Mouse (Mus musculus): ENCODE data around the gene Cenpq.

The Cenpq gene

GRCm38 (mm10) chr17:40934420-40935231 lies at the start of gene Cenpq, which contains the start of gene Mut:
Gene Cenpq (minus strand): TSS chr17:40935047.
Gene Mut (plus strand): TSS chr17:40934685.
- CTCF ChIA-PET = interaction anchor here (0.7 kb wide), 1 partner anchor 17 kb away, joined by 4 read pairs; no protein-coding TSS in a partner anchor

GRCm38 (mm10) chr17:40977914-40978313 lies 43.1 kb upstream of the Cenpq start:
- CTCF ChIA-PET = interaction anchor here (0.7 kb wide), 1 partner anchor 1579 kb away, joined by 5 read pairs; no protein-coding TSS in a partner anchor

DNA sequence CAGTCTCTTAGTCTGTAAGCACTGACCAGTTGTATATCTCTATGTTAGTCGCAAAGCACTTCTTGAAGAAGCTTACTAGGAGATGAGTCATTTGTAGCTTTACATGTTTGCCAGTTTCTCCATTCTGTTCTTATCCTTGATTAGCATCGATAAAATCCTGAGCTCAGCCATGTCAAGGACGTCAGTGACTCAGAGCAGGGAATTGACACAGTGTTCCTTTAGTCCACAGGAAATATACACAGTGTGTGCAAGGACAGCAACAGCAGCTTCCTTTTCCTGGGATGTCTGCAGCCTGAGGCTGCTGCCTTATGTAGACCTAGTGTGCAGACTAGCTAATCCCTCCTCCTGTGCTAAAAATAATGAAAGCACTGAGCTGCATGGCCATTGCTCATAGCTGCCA lies 13.7 kb upstream of the Cenpq start:
- CTCF ChIA-PET = no interaction called here

GRCm38 (mm10) chr17:40933985-40934384 lies 862 bp downstream of the Cenpq start:
- CTCF ChIA-PET = interaction anchor here (0.7 kb wide), 1 partner anchor 17 kb away, joined by 4 read pairs; no protein-coding TSS in a partner anchor

DNA sequence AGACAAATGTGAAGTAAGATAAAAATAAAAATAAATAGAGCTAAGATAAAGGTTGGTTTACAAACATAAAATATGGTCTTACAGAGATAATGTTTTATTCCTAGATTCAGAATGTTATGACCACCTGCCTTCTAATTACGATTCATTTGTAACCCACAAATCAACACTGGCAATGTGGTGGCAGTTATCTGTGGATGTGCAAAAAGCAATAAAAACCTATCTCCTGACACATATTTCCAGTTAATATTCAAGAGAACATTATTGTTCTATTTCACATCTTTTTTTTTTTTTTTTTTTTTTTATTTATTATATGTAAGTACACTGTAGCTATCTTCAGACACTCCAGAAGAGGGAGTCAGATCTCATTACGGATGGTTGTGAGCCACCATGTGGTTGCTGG lies 19.3 kb downstream of the Cenpq start:
- CTCF ChIA-PET = interaction anchor here (0.6 kb wide), 1 partner anchor 528 kb away, joined by 3 read pairs; no protein-coding TSS in a partner anchor

- CTCF ChIA-PET = no interaction called here
These were observed 20.6 kb downstream of the Cenpq start, which contains the start of gene Glyatl3 for GRCm38 (mm10) chr17:40914250-40914649. Gene Glyatl3 (minus strand): TSS chr17:40914350.

DNA sequence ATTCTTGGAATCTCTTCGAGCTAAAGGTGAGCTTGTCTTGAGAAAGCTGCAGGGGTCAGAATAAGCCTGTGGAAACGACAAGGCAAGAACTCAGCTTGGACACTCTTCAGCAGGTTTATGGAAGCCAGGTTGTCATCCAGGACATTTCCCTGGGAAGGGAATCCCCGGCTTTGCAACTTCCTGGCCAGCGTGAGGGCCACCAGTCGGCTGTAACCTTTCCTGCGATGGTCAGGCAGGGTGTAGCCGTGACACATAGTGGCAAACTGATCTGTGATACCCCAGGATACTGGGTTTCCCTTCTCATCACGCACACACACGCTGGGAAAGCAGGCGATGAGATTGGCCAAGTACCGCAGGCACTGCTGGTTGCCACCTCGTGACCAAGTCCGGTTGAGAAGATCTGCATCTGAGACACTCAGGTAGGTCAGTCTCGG lies 30.1 kb downstream of the Cenpq start:
- CTCF ChIA-PET = no interaction called here

- CTCF ChIA-PET = no interaction called here
These were observed 30.7 kb downstream of the Cenpq start for GRCm38 (mm10) chr17:40904056-40904597.

GRCm38 (mm10) chr17:40903345-40903744 lies 31.5 kb downstream of the Cenpq start:
- CTCF ChIA-PET = no interaction called here

- CTCF ChIA-PET = no interaction called here
These were observed 35.0 kb downstream of the Cenpq start for GRCm38 (mm10) chr17:40899783-40900363.

GRCm38 (mm10) chr17:40896863-40897262 lies 38.0 kb downstream of the Cenpq start:
- CTCF ChIA-PET = no interaction called here

- CTCF ChIA-PET = no interaction called here
These were observed 46.9 kb downstream of the Cenpq start for GRCm38 (mm10) chr17:40887849-40888536.

- CTCF ChIA-PET = no interaction called here
These were observed 49.7 kb downstream of the Cenpq start for GRCm38 (mm10) chr17:40885155-40885554.

DNA sequence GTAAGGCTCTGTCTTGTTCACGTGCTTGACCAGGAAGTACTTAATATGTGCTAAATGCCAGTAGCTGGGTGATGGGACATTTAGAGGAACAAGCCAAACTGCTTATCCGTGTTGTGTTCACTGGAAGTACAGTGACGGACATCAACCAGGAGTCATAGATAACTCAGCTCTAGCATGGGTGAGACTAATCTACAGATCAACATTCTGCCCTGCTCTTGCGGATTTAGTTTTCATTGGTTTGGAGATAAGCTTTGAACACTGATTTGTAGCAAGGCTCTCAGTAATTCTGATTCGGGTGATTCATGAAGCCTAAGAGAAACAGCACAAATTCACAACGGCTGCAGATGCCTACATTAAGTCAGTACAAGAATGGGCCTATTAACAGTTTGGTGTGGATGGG lies 52.7 kb downstream of the Cenpq start:
- CTCF ChIA-PET = no interaction called here

GRCm38 (mm10) chr17:40879924-40880691 lies 54.7 kb downstream of the Cenpq start, which contains the start of gene 9130008F23Rik:
Gene 9130008F23Rik (minus strand): TSS chr17:40880559.
- CTCF ChIA-PET = no interaction called here

- CTCF ChIA-PET = no interaction called here
These were observed 55.3 kb downstream of the Cenpq start for GRCm38 (mm10) chr17:40879528-40879923.

GRCm38 (mm10) chr17:40877741-40878140 lies 57.1 kb downstream of the Cenpq start:
- CTCF ChIA-PET = interaction anchor here (0.5 kb wide), 1 partner anchor 17 kb away, joined by 3 read pairs; no protein-coding TSS in a partner anchor

- CTCF ChIA-PET = no interaction called here
These were observed 59.3 kb downstream of the Cenpq start for GRCm38 (mm10) chr17:40875568-40875967.

GRCm38 (mm10) chr17:40874701-40875100 lies 60.1 kb downstream of the Cenpq start:
- CTCF ChIA-PET = no interaction called here

GRCm38 (mm10) chr17:40873582-40874011 lies 61.2 kb downstream of the Cenpq start:
- CTCF ChIA-PET = no interaction called here

Measured in spleen, embryonic (tissue).